Mouse (Mus musculus) bone marrow, adult 2 months (tissue): Measurements from ENCODE around the gene Dppa1. TPM values are rescaled to one million over a fixed set of nuclear protein-coding genes. Genes with fewer than 3 reads are reported as not detected.

ENCODE experiments used
- H3K27ac ChIP-seq: fragments of 200-500 bp; 2 replicates; pipeline ENCODE4 v1.5.1; 2012; ENCODE audit warnings: low read depth, mild to moderate bottlenecking, control low read depth, inconsistent platforms, low read length; ENCODE audit not compliant: control insufficient read depth, poor library complexity, insufficient read depth
- H3K4me1 ChIP-seq: fragments of 200-500 bp; 2 replicates; pipeline ENCODE4 v1.6.1; 2011; ENCODE audit warnings: low read length; ENCODE audit not compliant: control insufficient read depth, insufficient read depth
- H3K4me3 ChIP-seq: fragments of 200-500 bp; replicated peaks from 2 replicates; pipeline ENCODE3; 2011; ENCODE audit warnings: mild to moderate bottlenecking, low read depth, low read length, control low read depth; ENCODE audit not compliant: control insufficient read depth
- CTCF ChIP-seq: fragments of 200-500 bp; IDR thresholded peaks from 2 replicates; pipeline ENCODE4 v1.5.1; 2011; ENCODE audit warnings: low read length, control low read depth; ENCODE audit not compliant: control insufficient read depth, insufficient read depth
- POLR2A ChIP-seq: fragments of 200-500 bp; IDR thresholded peaks from 2 replicates; pipeline ENCODE4 v1.6.1; 2011; ENCODE audit warnings: low read depth, mild to moderate bottlenecking, control low read depth, low read length, borderline replicate concordance; ENCODE audit not compliant: control insufficient read depth
- WGBS: fragments of 180-500 bp; shearing (Covaris S2); methylation state at CpG from one replicate; pipeline ENCODE4 v1.1.7; 2018; 5-methylcytosine and 5-hydroxymethylcytosine counted together
- polyA plus RNA-seq: library from polyadenylated mRNA; stranded (reverse); fragments of >200 nt; gene quantifications from 2 replicates; pipeline ENCODE4 v1.2.4, GENCODE M21; 2011; ENCODE audit warnings: low replicate concordance; ENCODE audit not compliant: missing spikeins, insufficient read depth, insufficient read length

Dppa1 gene
- polyA plus RNA-seq, 1 experiment = not detected

DNA sequence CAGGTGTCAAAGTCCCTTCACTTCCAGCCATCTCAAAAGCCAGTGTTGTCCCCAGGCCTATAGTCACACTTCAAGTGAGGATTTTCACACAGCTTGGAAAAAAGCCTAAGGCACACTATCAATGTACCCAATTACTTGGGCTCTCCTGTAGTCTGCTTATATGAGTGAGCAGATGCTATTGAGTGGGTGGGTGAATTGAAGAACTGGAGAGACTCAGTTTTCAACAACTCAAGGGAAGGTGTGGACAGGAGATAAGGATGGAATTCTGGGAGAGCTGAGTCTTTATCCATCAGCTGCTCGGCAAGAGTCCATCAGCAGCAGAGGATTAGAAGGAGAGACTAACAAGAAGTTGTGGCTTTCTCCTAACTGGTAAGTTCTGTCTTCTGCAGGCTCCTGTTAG, 57.7 kb downstream of the Dppa1 start, which contains the start of gene BC053393:
TSS of gene BC053393 (plus strand) at position 210 of the 400 bp plus-strand sequence.
- 81% methylated on average over 1 of the region's 1 CpGs for WGBS
- no peak within 1 kb of the TSS for H3K4me3 ChIP-seq
- no peak within 1 kb of the TSS for H3K27ac ChIP-seq
- TF ChIP-seq CTCF = no peak
- TF ChIP-seq POLR2A = no peak
- no peaks in the 10 kb centered on the region for H3K4me1 ChIP-seq

DNA sequence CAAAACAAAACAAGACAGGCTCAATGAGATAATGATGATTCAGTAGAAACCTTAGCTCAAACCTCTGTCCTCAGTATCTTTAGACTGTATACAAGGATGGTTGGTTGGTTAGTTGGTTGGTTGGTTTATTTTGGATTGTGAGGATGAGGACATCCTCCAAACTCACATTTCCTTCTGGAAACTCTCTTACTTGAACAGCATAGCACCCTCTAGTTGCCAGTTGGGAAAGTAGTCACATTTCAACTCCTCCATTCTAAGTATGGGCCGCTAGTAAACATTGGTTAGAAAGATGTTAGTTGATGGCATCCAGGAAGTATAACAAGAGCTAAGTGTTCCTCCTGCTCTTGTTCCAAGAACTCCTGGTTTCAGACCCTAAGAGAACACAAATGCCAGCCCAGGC, 60.0 kb downstream of the Dppa1 start:
- Histone ChIP-seq H3K4me1 (no peaks in the 10 kb centered on the region), H3K4me3 (no peak overlapping the region), H3K27ac (no peak overlapping the region)
- no peak for TF ChIP-seq POLR2A
- TF ChIP-seq CTCF = no peak
- WGBS = 72% methylated on average over 1 of the region's 1 CpGs

DNA sequence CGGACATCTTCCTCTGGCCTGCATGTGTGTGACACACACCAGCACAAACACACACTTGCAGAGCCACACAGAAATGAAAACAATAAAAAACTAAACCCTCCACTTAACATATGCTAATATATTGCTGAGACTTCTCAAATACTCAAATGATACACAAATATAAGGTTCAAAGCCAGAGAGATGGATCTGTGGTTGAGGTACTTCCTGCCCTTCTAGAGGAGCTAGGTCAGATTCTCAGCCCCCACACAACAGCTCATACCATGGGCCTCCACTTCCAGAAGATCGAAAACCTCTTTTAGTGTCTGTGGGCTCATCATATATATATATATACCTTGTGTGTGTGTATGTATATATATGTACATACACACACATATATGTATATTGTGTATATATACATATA, 63.1 kb downstream of the Dppa1 start:
- Histone ChIP-seq H3K4me1 (no peaks in the 10 kb centered on the region), H3K4me3 (no peak overlapping the region), H3K27ac (no peak overlapping the region)
- 83% methylated on average over 2 of the region's 2 CpGs for WGBS
- TF ChIP-seq POLR2A (no peak), CTCF (no peak)

DNA sequence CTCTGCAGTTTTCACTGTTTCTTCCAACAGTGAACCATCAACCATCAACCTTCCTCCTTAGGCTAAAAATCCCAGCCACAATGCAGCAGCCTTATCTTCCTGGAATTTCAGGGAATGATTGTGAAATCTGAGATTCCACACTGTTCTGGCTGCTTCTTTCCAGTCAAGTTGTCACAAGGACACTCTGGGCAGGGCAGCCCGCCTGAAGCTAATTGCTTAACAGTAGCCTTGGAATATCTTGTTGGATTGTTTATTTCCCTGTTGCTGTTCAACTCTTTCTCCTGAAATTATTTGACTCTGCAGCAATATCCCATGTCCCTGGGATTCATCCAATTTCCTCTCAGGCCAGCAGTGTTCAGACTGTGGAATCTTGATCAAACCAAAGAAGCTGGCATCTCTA, 64.4 kb downstream of the Dppa1 start:
- Histone ChIP-seq H3K4me1 (no peaks in the 10 kb centered on the region), H3K27ac (no peak overlapping the region), H3K4me3 (no peak overlapping the region)
- TF ChIP-seq CTCF (no peak), POLR2A (no peak)
- 68% methylated on average over 1 of the region's 1 CpGs for WGBS

DNA sequence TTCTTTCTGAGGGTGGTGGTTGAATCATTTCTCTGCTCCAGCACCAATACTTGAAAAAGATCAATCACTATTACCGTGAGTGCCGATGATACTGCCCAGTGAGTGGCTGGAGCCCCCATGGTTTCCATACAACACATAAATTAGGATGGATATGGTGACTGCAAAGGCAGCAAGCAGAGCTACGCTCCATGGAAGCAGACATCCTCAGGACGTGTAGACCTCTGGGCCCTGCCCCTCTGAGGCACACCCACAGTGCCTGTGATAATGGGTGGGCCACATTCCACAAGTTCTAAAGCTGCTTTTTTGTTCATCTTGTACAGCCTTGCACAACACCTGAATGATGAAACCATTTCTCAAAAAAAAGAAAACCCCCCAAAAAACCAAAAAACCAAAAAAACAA, 68.0 kb downstream of the Dppa1 start:
- no peak overlapping the region for H3K4me3 ChIP-seq
- no peak for TF ChIP-seq POLR2A
- no peak for TF ChIP-seq CTCF
- no peaks in the 10 kb centered on the region for H3K4me1 ChIP-seq
- WGBS = 80% methylated on average over 4 of the region's 4 CpGs
- H3K27ac ChIP-seq = no peak overlapping the region

Other genes starting within 250 kb of the Dppa1 start
- 0.68 and 4.4 TPM in 2 replicates for gene Itk, start 239.7 kb downstream of the Dppa1 start, polyA plus RNA-seq
- gene Fam71b, start 232.7 kb downstream of the Dppa1 start, polyA plus RNA-seq = not detected in 2 replicates
- gene Med7, start 192.3 kb downstream of the Dppa1 start, polyA plus RNA-seq = 36.6 and 41.4 TPM in 2 replicates
- gene Havcr2, start 174.3 kb downstream of the Dppa1 start, polyA plus RNA-seq = 1.3 and 1.4 TPM in 2 replicates
- not detected in 2 replicates for gene Gm12169, start 105.0 kb downstream of the Dppa1 start, polyA plus RNA-seq
- gene BC053393, start 57.7 kb downstream of the Dppa1 start, polyA plus RNA-seq = not detected in 2 replicates
- gene Timd2, start 77.8 kb upstream of the Dppa1 start, polyA plus RNA-seq = not detected in 2 replicates
- 0.52 TPM in 1 of 2 replicates, not detected in the other for gene Havcr1, start 105.8 kb upstream of the Dppa1 start, polyA plus RNA-seq
- gene Timd4, start 181.5 kb upstream of the Dppa1 start, polyA plus RNA-seq = 0.70 and 1.2 TPM in 2 replicates